Mouse (Mus musculus): ENCODE measurements around the gene Rpap3.

DNA sequence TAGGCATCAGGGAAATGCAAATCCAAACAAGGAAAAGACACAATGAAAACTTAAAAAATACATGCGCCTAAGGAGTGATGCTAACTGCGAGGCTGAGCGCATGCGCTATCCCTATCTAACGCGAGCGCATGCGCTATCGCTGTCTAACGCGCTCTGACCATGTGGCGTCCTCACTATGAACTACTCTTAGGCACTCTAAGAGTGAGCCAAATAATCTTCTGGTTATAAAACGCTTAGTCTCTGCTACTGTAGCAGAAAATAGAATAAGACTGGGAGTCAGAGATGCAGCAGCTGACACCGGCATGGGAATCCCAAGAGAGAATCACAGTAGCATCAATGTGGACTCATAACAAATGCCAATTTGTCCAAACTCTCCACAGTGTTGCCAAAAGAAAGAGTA is 48.2 kb downstream of the Rpap3 start:
- TF ChIP-seq CTCF (conservative IDR thresholded peaks at IDR 0.05; ENCODE audit: insufficient read depth, insufficient read length, low read depth, low read length) (no peak), POLR2A (IDR thresholded peaks at IDR 0.05; ENCODE audit: low read depth, low read length) (no peak)

Measured in kidney, adult 2 months (tissue).